Mouse (Mus musculus): ENCODE results near the gene Sprn.

- TF ChIP-seq POLR2A (IDR thresholded peaks at IDR 0.05; ENCODE audit: extremely low read depth, insufficient read depth, low read length) (no peak), CTCF (IDR thresholded peaks at IDR 0.05; ENCODE audit: low read depth, low read length) (no peak)
These were observed 14.7 kb upstream of the Sprn start for GRCm38 (mm10) chr7:140169386-140169785.

All from liver, adult 2 months (tissue).